Mouse (Mus musculus): Measurements from ENCODE around the gene Ccdc188.

Ccdc188 gene

DNA sequence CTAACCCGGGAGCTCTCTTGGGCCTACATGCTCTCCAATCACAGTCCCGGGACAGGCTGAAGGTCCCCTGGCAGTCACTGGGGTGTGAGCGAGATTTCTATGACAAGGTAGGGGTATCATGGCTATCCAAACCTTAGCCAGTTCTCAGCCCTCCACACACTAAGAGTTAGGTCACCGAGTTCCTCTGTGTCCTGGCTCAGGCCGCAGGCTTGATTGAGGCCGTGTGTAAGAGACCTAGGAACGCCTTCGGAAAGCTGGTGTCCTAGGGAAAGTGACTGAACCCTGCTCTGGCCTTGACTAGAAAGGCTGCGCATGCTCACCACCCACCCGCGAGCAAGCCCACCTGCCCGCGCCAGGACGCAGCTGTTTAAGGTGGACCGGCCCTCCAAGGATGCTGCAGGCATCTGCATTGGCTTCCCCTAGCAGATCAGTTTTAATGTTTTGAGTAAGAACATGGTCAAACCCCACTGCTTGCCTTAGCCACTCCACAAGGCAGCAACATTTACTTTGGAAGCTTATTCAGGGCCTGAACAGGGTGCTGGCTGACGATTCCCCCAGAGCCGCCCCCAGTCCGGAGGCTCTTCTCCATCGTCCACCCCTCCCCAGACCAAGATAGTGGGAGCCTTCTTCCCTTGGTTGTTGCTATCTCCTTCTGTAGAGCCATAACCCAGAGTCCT, 17.8 kb downstream of the Ccdc188 start:
- DNase-seq (ENCODE audit: low read depth): no peak

DNA sequence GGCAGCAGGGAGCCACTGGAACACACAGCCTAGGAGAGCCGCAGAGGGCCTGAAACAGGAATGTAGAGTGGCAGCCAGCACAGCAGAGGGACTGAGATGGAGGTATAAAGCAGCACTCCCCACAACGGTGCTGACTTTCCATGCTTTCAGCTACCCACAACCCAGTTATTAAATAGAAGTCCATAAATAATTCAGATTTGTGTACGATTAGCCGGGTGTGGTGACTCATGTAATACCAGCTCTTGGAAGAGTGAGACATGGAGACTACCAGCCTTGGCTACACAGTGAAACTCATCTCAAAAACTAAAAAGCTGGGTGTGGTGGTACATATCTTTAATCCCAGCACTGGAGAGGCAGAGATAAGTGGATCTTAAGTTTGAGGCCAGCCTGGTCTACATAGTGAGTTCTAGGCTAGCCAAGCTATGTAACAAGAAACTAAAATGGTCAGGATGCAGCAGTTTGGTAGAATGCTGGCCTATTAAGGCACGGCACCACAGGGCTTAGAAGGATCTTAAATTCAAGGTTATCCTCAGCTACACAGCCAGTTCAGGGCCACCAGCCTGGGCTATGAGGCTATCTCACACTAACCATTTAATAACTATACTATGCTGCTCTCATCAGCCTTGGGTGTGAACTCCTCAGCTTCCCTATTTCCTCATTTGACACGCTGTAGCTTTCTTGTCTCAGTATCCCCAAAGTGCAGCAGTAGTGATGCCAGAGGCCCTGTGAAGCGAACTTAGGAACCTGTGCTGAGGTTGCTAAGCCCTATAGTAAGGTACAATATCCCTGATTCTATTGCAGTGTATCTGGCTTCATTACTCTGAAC, 19.2 kb downstream of the Ccdc188 start:
- no peak for DNase-seq (ENCODE audit: low read depth)

DNA sequence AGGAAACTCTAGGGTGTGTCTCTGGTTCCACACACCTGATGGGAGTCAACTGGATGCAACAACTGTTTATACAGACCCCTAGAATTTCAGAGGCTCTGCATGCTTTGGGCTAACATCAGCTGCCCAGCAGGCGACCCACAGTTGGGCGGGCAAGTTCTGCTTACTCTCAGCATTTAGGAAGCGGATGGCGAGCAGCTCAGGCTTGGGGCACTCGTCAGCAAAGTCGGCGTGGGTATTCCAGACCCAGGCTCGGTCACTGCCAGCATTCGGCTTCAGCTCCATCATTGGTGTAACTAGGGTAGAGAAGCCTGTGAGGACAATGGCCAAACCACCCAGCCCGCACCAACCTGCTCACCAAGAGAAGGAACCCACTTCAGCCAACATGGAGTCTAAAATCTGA, 23.9 kb downstream of the Ccdc188 start:
- no peak for DNase-seq (ENCODE audit: low read depth)

- DNase-seq (ENCODE audit: low read depth): no peak
Observed at GRCm38 (mm10) chr16:18247521-18248399, 30.1 kb downstream of the Ccdc188 start.

DNA sequence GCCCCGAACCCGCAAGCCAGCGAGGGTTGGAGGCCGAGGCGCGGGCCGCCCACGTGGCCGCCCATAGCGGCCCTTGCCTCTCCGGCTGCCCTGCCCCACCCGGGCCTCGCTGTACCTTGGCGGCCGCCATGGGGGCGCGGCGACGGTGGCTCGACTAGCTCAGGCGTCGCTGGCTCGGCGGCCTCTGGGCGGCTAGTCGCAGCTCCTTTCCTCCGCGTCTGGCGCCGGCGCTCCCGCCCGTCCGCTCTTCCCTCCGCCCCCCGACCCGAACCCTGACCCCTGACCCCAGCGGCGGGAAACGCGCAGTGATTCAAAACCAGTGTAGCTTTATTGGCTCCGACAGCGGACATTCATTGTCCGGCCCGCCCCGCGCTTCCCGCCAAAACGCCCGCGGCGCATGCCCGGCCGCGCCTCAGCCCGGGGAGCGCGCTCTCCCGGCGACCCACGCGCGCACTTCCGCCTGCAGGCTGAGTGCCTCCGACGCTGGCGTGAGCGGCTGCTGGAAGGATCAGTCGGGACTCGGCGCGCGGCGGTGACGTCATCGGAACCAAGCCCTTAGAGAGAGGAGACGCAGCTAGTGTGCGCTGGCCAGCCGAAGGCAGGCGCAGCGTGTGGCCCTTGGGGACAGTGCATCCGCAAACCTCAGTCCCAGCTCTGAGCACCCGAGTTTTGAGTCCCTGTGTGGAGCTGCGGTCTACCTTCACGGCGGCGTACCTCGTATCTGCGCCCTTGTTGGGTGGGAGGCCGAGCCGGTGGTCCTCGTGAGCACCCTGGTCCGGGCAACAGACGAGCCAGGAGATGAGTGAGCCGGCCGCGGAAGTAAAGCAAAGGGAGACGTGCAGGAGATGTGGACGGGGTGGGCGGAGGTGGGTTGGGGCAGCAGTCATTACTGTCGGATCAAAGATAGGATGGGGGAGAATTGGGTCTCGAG, 31.0 kb downstream of the Ccdc188 start, which contains the start of the genes Trmt2a and Ranbp1:
TSS of gene Trmt2a (plus strand) at position 247 of the 931 bp plus-strand sequence.
TSS of gene Ranbp1 (minus strand) at position 300 of the 931 bp plus-strand sequence.
- DNase-seq (ENCODE audit: low read depth): peak; percentile 99

DNA sequence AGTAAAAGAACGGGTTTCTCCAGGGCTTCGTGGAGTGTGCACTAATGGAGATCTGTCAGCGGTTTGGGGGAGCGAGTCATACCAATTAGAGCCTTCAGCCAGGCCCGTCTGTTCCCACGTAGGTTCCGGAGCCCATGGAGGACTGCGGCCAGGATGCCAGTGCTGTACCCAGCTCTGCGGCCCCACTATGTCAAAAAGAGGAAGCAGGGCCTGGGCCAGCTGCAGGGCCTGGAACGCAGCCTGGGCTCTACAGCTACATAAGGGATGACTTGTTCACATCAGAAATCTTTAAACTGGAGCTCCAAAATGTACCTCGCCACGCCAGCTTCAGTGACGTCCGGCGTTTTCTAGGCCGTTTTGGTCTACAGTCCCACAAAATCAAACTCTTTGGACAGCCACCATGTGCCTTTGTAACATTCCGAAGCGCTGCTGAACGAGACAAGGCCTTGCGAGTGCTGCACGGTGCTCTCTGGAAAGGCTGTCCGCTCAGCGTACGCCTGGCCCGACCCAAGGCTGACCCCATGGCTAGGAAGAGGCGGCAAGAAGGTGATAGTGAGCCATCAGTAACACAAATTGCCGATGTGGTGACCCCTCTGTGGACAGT, 31.8 kb downstream of the Ccdc188 start:
- peak; percentile 42 for DNase-seq (ENCODE audit: low read depth)

DNA sequence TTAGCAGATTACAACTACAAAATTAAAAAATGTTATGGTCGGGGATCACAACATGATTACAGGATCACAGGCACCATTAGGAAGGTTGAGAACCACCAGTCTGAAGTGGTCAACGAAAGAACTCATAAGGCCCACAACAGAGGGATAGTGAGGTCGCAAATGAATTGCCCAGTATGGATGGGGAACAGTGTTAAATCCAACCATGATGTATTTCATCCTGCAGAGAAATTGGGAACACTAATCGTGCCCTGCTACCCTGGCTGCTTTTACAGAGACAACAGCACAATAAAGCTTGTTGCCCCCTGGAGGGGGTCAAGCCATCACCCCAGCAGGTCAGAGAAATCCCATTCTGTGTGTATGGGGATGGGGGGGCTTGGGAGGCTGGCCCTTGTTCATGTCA, 32.6 kb downstream of the Ccdc188 start:
- DNase-seq (ENCODE audit: low read depth): no peak

- no peak for DNase-seq (ENCODE audit: low read depth)
Observed at GRCm38 (mm10) chr16:18250828-18251790, 33.4 kb downstream of the Ccdc188 start.

GRCm38 (mm10) chr16:18252736-18253135, 35.1 kb downstream of the Ccdc188 start:
- no peak for DNase-seq (ENCODE audit: low read depth)

DNA sequence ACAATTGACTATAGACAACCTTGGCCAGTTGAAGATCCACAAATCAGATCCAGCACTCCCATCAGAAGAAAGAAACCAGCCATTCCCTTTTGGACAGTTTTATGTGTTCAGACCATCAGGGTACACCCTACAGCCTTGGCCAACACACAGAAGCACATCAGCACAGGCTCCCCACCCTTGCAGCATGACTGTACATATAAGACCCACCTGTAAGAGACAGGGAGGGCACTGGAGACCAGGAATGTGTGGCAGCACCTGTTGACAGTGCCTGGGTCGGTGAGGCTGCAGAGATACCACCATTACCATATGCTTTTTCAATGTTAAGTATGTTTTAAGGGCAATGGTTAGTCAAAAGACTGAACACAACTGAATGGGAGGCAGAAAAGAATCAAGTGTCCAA, 36.2 kb downstream of the Ccdc188 start:
- no peak for DNase-seq (ENCODE audit: low read depth)

DNA sequence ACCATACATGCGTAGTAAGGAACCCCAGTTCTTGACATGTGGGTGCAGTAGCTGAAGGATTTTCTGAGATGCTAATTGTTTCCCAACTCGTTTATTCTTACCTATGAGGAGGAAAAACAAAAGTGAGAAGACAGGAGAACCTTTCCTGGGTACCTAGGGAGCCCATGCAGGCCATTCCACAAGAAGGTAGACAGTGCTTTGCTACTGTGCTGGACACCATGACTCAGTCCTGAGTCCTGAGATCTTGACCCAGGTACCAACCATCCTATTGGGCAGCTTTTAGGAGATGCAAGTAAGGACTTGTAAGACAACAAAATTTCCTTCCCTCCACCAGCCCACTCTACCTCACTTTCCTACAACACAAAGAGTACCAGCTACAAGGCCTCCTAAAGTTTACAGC, 40.5 kb downstream of the Ccdc188 start, which contains the start of gene Gm49776:
TSS of gene Gm49776 (minus strand) at position 101 of the 400 bp plus-strand sequence.
- no peak for DNase-seq (ENCODE audit: low read depth)

DNA sequence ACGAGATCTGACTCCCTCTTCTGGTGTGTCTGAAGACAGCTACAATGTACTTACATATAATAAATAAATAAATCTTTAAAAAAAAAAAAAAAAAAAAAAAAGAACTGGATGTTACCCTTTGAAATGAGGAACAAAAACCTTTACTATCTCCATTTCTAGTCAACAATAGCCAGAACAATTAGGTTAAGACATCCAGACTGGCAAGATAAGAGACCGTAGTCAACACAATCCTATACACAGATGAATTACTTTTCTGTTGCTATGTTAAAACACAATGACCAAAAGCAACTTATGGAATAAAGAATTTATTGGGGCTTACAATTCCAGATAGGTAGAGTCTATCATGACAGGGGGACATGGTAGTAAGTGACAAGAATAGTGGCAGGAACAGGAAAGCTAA, 47.3 kb downstream of the Ccdc188 start:
- no peak for DNase-seq (ENCODE audit: low read depth)

DNA sequence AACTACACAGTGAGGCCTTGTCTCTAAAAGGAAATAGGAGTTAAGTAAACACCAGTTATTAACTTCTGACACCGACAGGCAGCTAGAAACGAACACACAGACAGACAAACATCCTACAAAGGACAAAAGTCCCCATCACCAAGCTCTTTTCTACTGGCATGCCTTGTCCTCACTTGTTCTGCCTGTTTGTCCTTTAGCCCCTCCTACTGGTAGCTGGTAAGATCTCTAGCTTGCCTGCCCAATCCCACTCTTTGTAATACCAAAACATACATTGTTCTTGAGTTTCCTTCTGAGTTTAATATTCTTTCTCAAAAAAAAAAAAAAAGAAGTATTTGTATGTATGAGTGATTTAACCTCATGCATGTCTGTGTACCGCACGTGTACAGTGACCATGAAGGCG, 50.5 kb downstream of the Ccdc188 start:
- DNase-seq (ENCODE audit: low read depth): no peak

Measured in c-Kit-positive CD71-negative TER-119-negative erythroid progenitor cells, embryonic 14.5 days (primary cell).